Mouse (Mus musculus) bone marrow macrophage, adult 2 months (primary cell): ENCODE results near the gene Hnrnpa2b1.

Experiments used
- CTCF ChIP-seq: IDR thresholded peaks from 2 replicates; pipeline ENCODE4 v1.5.1; 2012; ENCODE audit warnings: low read depth, mild to moderate bottlenecking, low read length, moderate library complexity
- POLR2A ChIP-seq: IDR thresholded peaks from 2 replicates; pipeline ENCODE4 v1.6.1; 2012; ENCODE audit warnings: mild to moderate bottlenecking, low read depth, low read length, borderline replicate concordance

- no peak for TF ChIP-seq POLR2A
- no peak for TF ChIP-seq CTCF
These were observed 16.7 kb downstream of the Hnrnpa2b1 start for GRCm38 (mm10) chr6:51452927-51453503.
